Mouse (Mus musculus) intestine, postnatal 0 days (tissue): ENCODE data around the gene Hax1. TPM values are rescaled to one million over a fixed set of nuclear protein-coding genes. Genes with fewer than 3 reads are reported as not detected.
A peak's percentile ranks its signal among the peaks of the same experiment; 100 is the strongest.

ENCODE experiments used
- ATAC-seq: fragments of 200-750 bp; cut with Nextera tagmentation; 2 replicates; pipeline ENCODE4 v1.8.0; 2017; ENCODE audit warnings: mild to moderate bottlenecking, moderate TSS enrichment, moderate library complexity
- H3K27ac ChIP-seq: fragments of 300-500 bp; sonication (generic); 2 replicates; pipeline ENCODE4 v1.5.1; 2014; ENCODE audit warnings: mild to moderate bottlenecking, low read depth, low read length, moderate library complexity
- H3K27me3 ChIP-seq: fragments of 300-500 bp; sonication (generic); replicated peaks from 2 replicates; pipeline ENCODE4 v1.6.1; 2014; ENCODE audit warnings: low read length, mixed read lengths; ENCODE audit not compliant: control insufficient read depth, insufficient read depth
- H3K36me3 ChIP-seq: fragments of 300-500 bp; sonication (generic); 2 replicates; pipeline ENCODE4 v1.6.1; 2014; ENCODE audit warnings: mild to moderate bottlenecking, moderate library complexity; ENCODE audit not compliant: control insufficient read depth, insufficient read depth
- H3K4me1 ChIP-seq: fragments of 300-500 bp; sonication (generic); replicated peaks from 2 replicates; pipeline ENCODE4 v1.6.1; 2014; ENCODE audit warnings: antibody characterized with exemption, low read length, mixed read lengths; ENCODE audit not compliant: control insufficient read depth, insufficient read depth
- H3K4me2 ChIP-seq: fragments of 300-500 bp; sonication (generic); replicated peaks from 2 replicates; pipeline ENCODE4 v1.6.1; 2014; ENCODE audit warnings: low read depth, mild to moderate bottlenecking, moderate library complexity
- H3K4me3 ChIP-seq: fragments of 300-500 bp; sonication (generic); 2 replicates; pipeline ENCODE4 v1.5.1; 2014; ENCODE audit warnings: low read depth, low read length
- H3K9ac ChIP-seq: fragments of 300-500 bp; sonication (generic); 2 replicates; pipeline ENCODE4 v1.6.1; 2014; ENCODE audit warnings: mild to moderate bottlenecking, low read depth, low read length
- H3K9me3 ChIP-seq: fragments of 300-500 bp; sonication (generic); 2 replicates; pipeline ENCODE4 v1.6.1; 2016; ENCODE audit warnings: mixed run types; ENCODE audit not compliant: control insufficient read depth
- CTCF ChIP-seq: sonication (generic); IDR thresholded peaks from 2 replicates; pipeline ENCODE4 v1.5.1; 2016; ENCODE audit warnings: low read depth, mild to moderate bottlenecking, control low read depth, antibody characterized with exemption, moderate library complexity
- WGBS: fragments of 180-500 bp; shearing (Covaris S2); extraction: QIAGEN DNeasy Blood & Tissue Kit; methylation state at CpG from one replicate; pipeline ENCODE4 v1.1.7; 2014; 5-methylcytosine and 5-hydroxymethylcytosine counted together
- polyA plus RNA-seq: library from polyadenylated mRNA; unstranded; fragments of >200 nt; fragmentation: Nextera tagmentation; extraction: Ambion mirVana; gene quantifications from 2 replicates; pipeline ENCODE4 v1.2.1, GENCODE M21; 2015

Gene Hax1
- polyA plus RNA-seq, 1 experiment from 2014 or later: 64.0 TPM

- Histone ChIP-seq H3K9ac (no peak overlapping the region), H3K27me3 (no peaks in the 10 kb centered on the region), H3K4me1 (no peaks in the 10 kb centered on the region), H3K4me2 (no peak overlapping the region), H3K36me3 (no peaks in the 10 kb centered on the region), H3K27ac (no peak overlapping the region), H3K9me3 (no peaks in the 10 kb centered on the region), H3K4me3 (no peak overlapping the region)
- no peak for TF ChIP-seq CTCF
- 73% methylated on average over 5 of the region's 5 CpGs for WGBS
- no peak for ATAC-seq
Measured at GRCm38 (mm10) chr3:89982426-89982825, 16.2 kb downstream of the Hax1 start.

- no peaks in the 10 kb centered on the region for H3K4me1 ChIP-seq
- no peaks in the 10 kb centered on the region for H3K36me3 ChIP-seq
- no peak for ATAC-seq
Measured at GRCm38 (mm10) chr3:89976859-89977258, 21.7 kb downstream of the Hax1 start.

GRCm38 (mm10) chr3:89968509-89968908 is 30.1 kb downstream of the Hax1 start:
- no peak for TF ChIP-seq CTCF

More at GRCm38 (mm10) chr3:89976859-89977258, 21.7 kb downstream of the Hax1 start:
- Histone ChIP-seq H3K4me2 (no peak overlapping the region), H3K9ac (no peak overlapping the region), H3K4me3 (no peak overlapping the region), H3K27me3 (no peaks in the 10 kb centered on the region), H3K27ac (no peak overlapping the region), H3K9me3 (no peaks in the 10 kb centered on the region)
- no peak for TF ChIP-seq CTCF

GRCm38 (mm10) chr3:89966946-89967345 is 31.6 kb downstream of the Hax1 start:
- no peak overlapping the region for H3K27ac ChIP-seq
- peak; percentile 54 for TF ChIP-seq CTCF
- H3K9me3 ChIP-seq: no peaks in the 10 kb centered on the region
- 74% methylated on average over 4 of the region's 4 CpGs for WGBS
- no peak overlapping the region for H3K9ac ChIP-seq
- no peak for ATAC-seq
- no peaks in the 10 kb centered on the region; the same call in 1 of the 2 replicates for H3K4me1 ChIP-seq
- no peak overlapping the region for H3K4me2 ChIP-seq
- H3K36me3 ChIP-seq: no peaks in the 10 kb centered on the region
- H3K27me3 ChIP-seq: peaks cover 12% of the 10 kb centered on the region
- H3K4me3 ChIP-seq: no peak overlapping the region

More at GRCm38 (mm10) chr3:89968509-89968908, 30.1 kb downstream of the Hax1 start:
- 50% methylated on average over 7 of the region's 7 CpGs for WGBS
- no peak for ATAC-seq
- Histone ChIP-seq H3K4me1 (no peaks in the 10 kb centered on the region), H3K36me3 (no peaks in the 10 kb centered on the region), H3K4me3 (no peak overlapping the region), H3K9me3 (no peaks in the 10 kb centered on the region), H3K9ac (no peak overlapping the region), H3K4me2 (no peak overlapping the region), H3K27me3 (no peaks in the 10 kb centered on the region), H3K27ac (no peak overlapping the region)

DNA sequence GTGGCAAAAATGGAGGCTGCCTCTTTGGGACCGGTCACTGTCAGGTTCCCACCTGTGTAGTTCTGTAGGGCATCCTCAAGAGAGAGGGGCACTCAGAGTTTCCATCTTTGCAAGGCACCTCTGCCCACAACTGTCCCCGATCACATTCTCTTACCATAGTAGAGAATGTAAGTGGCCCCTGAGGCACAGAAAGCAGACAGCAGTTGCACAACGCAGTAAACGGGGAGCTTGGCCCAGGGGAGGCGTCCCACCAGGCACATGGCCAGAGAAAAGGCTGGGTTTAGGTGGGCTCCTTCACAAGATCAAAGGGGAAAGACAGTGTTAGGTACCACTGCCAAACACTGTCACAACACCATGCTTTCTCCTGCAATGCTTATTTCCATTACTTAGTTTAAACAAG is 32.6 kb downstream of the Hax1 start:
- H3K4me3 ChIP-seq: no peak overlapping the region
- 88% methylated on average over 5 of the region's 5 CpGs for WGBS

GRCm38 (mm10) chr3:89965557-89965956 is 33.0 kb downstream of the Hax1 start:
- no peak overlapping the region for H3K9ac ChIP-seq
- no peak for ATAC-seq
- H3K4me3 ChIP-seq: no peak overlapping the region
- no peak for TF ChIP-seq CTCF
- no peaks in the 10 kb centered on the region for H3K36me3 ChIP-seq
- no peak overlapping the region for H3K4me2 ChIP-seq
- H3K27ac ChIP-seq: no peak overlapping the region
- peaks cover 13% of the 10 kb centered on the region for H3K27me3 ChIP-seq
- WGBS: 96% methylated on average over 8 of the region's 8 CpGs
- H3K9me3 ChIP-seq: no peaks in the 10 kb centered on the region
- no peaks in the 10 kb centered on the region; the same call in 1 of the 2 replicates for H3K4me1 ChIP-seq

More for the DNA sequence above, 32.6 kb downstream of the Hax1 start:
- H3K4me2 ChIP-seq: no peak overlapping the region
- no peak overlapping the region for H3K27ac ChIP-seq
- H3K9ac ChIP-seq: no peak overlapping the region
- H3K4me1 ChIP-seq: no peaks in the 10 kb centered on the region; the same call in 1 of the 2 replicates
- no peak for TF ChIP-seq CTCF
- H3K9me3 ChIP-seq: no peaks in the 10 kb centered on the region
- no peaks in the 10 kb centered on the region for H3K36me3 ChIP-seq
- H3K27me3 ChIP-seq: peaks cover 13% of the 10 kb centered on the region
- no peak for ATAC-seq
